Mouse (Mus musculus) cerebellum, postnatal 10 days (tissue): Measurements from ENCODE around the gene Ppa2.

Experiments used
- DNase-seq, 2 experiments: peaks; one replicate each; pipeline ENCODE4 v3.0.0; 2021; ENCODE audit warnings: mixed read lengths in 2 of 2

Ppa2 gene

GRCm38 (mm10) chr3:133309954-133310808 is at the start of gene Ppa2:
Ppa2 (plus strand) TSS chr3:133310110.
- DNase-seq: peak; percentile 88 to 89

DNA sequence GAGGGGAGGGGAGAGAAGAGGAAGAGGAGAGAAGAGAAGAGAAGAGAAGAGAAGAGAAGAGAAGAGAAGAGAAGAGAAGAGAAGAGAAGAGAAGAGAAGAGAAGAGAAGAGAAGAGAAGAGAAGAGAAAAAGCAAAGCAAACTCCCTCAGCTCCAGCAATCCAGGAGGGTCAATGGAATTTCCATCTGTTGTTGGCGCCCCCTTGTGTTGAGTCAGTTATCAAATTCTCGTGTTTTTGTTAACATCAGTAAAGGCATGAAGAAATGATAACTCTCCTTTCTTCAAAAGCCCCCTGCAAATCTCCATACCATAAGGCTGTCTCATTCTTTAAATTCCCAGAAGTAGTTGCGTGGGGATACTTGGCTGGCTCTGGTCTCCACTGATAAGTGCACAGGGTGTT is 38.0 kb upstream of the Ppa2 start:
- DNase-seq: peak; percentile 91 to 95

DNA sequence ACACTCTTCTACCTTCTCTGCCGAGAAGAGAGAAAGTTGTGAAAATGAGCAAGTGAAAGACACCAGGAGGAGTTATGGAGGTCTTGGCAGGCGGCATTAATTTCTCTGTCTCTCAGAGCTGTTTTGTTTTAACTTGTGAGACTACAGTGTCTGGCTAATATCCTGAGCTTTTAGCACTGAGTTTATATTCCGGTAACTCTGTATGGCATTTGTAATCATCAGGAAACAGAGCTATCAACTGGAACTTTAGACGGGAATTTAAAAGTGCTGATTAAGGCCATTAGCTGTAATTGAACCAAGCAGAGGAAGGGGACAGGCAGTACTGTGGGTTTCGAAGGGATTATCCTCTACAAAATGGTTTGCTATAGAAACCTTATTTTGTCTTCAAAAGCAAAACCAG is 25.3 kb upstream of the Ppa2 start:
- DNase-seq: no peak

DNA sequence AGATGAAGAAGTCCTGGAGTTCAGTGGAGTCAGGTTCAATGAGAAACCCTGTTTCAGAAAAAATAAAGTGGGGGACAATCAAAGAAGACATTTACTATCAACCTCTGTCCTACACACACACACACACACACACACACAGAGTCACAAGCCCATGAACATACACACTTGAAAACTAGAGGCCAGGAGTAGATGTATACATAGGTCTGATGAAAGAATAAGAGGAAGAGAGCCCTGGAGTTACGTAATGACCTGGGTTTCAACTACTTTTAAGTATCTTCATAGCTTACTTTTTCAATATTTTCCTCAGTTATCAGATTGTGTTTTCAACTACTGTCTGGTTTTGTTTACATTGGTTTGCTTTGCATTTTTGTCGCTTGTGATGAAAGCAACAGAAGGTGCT is 21.1 kb upstream of the Ppa2 start:
- DNase-seq: no peak

DNA sequence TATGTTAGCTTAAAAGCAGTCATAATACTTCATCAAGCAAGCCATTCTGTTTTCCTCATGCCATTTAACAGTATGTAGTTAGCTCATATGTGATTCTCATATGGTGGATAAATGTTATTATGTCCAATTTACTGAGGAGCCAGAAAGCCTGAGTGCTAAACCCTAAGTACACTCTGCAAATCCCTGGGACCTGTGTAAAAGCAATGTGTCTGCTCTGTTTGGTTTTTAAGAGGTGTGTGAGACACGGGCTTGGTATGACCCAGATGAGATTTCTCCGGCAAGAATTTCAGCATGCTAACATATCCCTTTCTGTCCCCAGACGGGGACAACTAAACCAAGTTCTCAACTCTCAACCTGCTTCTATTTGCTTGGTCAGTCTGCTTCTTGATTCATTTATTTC is 5.6 kb upstream of the Ppa2 start:
- DNase-seq: no peak

GRCm38 (mm10) chr3:133308361-133308760 is 1.5 kb upstream of the Ppa2 start:
- DNase-seq: no peak

GRCm38 (mm10) chr3:133309359-133309758 is 551 bp upstream of the Ppa2 start:
- DNase-seq: no peak

- DNase-seq: no peak
These were observed 884 bp downstream of the Ppa2 start for GRCm38 (mm10) chr3:133310809-133311179.

DNA sequence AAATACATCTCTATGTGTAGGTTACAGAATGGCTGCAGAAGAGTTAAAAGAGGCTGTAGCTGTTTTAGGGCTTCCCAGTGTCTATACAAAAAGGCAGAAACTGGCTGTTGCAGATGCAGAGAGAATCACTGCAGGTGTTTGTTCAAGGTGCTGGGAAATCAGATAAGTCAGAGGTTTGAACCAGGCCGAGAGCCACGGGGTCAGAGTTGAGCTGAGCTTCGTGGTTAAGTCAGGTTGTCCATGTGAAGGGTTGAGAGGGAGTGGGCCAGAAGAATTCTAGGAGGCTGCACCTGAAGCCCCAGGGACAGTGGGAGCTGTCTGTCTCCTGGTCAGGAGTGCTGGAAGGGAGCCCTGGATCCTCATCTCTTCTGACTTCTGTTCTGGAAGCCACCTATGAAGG is 2.4 kb downstream of the Ppa2 start:
- DNase-seq: no peak

DNA sequence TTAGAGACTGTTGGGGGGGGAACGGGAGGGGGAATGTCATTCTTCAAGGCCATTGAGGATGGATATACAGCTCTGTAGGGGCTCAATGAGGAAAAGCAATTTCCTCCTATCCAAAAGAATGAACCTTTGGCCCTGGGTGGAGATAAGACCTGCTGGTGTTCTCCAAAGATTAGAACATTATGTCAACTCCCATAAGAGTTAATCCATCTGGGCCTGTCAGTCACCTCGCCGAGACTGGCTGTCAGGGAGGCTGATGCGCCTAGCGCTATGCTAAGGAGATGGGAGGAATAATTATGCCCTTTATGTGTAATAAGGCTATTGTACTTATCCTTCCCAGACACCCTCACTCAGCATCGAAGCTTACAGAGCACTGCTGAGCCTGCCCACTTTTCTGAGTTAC is 2.9 kb downstream of the Ppa2 start:
- DNase-seq: no peak

DNA sequence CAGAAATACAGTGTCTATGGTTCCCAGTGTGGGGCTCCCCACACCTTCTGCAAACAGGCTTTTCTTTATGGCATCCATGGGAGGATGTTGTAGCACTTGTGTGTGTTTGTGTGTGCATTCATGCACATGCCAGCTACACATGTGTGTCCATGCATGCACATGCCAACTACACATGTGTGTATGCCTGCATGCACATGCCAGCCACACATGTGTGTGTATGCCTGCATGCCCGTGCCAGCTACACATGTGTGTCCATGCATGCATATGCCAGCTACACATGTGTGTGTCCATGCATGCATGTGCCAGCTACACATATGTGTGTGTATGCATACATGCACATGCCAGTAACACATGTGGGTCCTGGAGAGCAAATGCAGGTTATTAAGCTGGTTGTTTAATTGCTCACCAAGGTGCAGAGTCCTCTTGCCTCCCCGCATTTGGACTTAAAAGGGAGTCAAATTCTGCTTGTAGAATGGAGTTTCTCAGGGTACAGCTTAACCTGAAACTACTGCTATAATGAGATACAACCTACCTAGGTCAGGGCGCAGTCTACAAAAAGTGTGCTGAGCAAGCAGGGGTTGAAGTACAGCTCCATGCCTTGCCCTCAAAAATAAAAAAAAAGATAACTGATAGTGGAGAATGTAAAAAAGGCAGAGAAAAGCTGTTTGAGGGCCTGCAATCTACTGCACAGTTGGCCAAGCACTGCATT is 3.7 kb downstream of the Ppa2 start:
- DNase-seq: no peak

GRCm38 (mm10) chr3:133314475-133314874 is 4.6 kb downstream of the Ppa2 start:
- DNase-seq: peak; percentile 89 to 92

DNA sequence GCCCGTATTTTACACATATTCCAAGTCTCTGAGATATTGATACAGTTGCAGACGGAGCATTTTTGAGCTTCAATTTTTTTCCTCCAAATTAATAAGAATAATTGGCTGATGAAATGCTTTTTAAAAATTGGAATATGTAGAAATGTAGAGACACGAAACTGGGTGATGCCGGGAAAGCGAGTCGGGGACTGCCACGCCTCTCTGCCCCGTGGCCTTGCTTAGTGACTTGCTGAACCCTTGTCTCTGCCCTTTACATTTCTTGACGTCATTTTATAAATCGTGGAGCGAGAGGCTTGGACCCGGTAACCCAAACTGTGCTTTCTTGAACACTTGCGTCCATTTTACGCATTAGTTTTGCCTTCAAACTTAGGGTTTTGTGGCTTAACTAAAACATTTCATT is 5.1 kb downstream of the Ppa2 start:
- DNase-seq: no peak

GRCm38 (mm10) chr3:133315647-133316046 is 5.7 kb downstream of the Ppa2 start:
- no peak for DNase-seq

- no peak for DNase-seq
These were observed 7.9 kb downstream of the Ppa2 start for GRCm38 (mm10) chr3:133317845-133318244.

DNA sequence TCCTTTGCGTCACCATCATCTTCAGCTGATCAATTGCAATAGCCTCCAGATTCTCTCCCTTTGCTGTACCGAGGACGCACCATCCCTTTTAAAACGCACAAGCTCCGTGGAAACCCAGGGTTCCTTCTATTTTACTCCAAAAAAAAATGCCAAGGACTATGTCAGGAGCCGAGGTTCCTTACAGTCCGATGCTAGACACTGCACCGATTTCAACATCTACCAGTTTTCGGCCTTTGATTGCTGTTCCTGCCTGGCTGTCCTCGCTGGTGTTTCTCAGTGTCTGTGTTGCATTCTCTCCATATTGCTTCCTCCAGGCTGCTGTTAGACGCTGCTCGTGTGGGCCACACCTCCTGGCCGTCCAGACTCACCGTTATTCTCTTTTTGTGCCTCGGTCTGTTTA is 8.7 kb downstream of the Ppa2 start:
- DNase-seq: no peak

DNA sequence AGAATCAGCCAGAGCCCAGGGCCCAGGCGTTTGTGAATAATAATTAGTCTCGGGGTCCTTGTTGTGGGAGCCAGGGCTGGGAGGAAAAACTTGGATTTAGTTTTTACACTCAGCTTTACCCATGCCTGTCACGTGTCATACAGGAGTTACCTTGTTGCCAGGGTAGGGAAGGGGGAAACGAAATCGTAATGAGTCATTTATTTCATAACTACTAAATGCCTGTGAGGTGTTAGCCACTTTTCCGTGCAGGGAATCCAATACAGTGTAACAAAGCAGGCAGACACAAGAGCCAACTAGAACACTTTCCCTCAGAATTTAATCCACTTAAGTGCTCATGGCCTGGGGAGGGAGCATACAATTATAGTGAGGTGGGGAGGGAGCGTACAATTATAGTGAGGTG is 9.9 kb downstream of the Ppa2 start:
- DNase-seq: no peak

GRCm38 (mm10) chr3:133320313-133320712 is 10.4 kb downstream of the Ppa2 start:
- DNase-seq: no peak

GRCm38 (mm10) chr3:133321928-133322327 is 12.0 kb downstream of the Ppa2 start:
- no peak for DNase-seq

GRCm38 (mm10) chr3:133322552-133322951 is 12.6 kb downstream of the Ppa2 start:
- DNase-seq: peak; percentile 38 to 44

DNA sequence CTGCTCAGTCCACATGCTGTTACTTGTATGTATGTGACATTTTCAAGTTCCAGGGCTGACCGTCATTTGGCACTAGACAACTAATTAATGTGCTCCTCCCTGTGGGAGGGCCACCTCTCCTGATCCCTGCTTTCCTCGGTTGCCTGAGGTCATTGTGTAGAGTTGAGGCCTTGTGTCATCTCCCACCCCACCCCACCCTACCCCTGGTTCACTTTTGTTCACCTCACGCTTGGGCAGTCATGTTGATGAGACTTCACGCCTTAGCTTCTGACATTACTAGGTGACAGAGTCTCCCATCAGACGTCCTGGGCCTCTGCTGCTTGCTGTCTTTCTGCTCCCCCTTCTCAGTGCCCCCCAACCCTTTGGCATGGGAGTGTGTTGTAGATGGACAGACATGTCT is 15.2 kb downstream of the Ppa2 start:
- no peak for DNase-seq

DNA sequence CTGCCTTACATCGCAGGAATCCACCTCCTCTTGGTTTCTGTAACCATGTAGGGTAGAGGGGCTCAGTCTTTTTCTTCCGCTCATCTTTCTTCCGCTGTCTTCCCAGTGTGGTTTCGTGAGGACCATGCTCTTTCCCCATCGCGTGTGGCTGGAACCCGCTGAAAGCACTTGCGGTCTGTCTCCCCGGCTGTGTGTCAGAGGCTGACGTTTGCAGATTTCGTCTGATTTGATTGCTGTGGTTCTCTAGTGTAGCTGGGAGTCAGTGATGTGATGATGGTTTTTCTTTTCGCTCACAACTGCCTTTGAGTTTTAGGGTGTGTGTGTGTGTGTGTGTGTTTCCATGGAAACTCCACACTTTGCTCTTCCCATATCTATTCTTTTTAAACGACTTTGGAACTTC is 18.6 kb downstream of the Ppa2 start:
- no peak for DNase-seq

DNA sequence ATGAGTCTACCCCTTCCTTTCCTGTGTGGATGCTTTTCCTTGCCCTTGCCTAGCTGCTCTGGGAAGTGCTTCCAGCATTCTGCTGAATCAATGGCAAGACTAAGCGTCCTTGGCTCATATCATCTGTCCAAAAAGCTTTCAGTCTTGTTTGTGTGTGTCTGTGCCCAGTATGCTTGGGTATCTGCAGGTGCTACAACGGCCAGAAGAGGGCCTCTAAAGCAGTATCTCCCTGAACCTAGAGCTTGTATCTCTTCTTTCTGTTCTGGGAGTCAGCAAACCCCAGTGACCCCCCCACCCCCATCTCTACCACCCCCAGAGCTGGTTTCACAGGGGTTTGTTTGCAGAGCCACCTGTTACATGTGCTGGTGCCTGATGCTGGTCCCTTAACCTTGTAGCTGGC is 19.5 kb downstream of the Ppa2 start:
- no peak for DNase-seq

GRCm38 (mm10) chr3:133331184-133331866 is 21.4 kb downstream of the Ppa2 start:
- DNase-seq: no peak
